In the genomic region with DNA sequence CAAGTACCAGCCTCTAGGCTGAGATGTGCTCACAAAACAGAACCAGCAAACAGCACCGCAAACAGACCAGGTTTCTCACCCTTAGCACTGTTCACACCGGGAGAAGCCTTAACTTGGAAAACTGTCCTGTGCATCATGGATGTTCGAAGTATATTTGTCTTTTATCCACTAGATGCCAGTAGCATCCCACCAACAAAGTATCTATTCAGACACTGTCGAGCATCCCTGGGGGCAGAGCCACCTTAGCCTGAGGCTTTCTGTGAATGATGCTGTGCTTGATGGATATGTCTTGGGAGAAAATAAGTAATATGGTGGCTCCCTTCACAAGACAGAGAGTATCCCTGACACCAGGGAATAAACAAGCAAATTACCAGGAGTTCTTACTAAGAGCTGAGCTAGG, we compare ENCODE assay signal across 8 mouse cellular contexts.
DNase-seq lines count a peak whose midpoint lies in the region; ATAC-seq and TF ChIP-seq lines count a peak whose summit lies in the region.

No protein-coding gene starts in this region.

- ATAC-seq in lung, postnatal 0 days = no peak
- ATAC-seq in hindbrain, embryonic 16.5 days = peak; percentile 91

- no peaks in the 10 kb centered on the region for H3K27me3 ChIP-seq in lung, postnatal 0 days (replicated peaks; ENCODE audit: insufficient read depth, low read length)
- H3K27me3 ChIP-seq in hindbrain, embryonic 16.5 days (replicated peaks; ENCODE audit: control insufficient read depth, insufficient read depth, low read length) = no peaks in the 10 kb centered on the region

- H3K4me2 ChIP-seq in lung, postnatal 0 days (replicated peaks; ENCODE audit: low read depth, low read length) = no peak overlapping the region
- no peak overlapping the region for H3K4me2 ChIP-seq in hindbrain, embryonic 16.5 days (ENCODE audit: low read length)

- no peaks in the 10 kb centered on the region for H3K36me3 ChIP-seq in lung, postnatal 0 days (ENCODE audit: insufficient read depth, low read length)
- 0 out of 2 replicates have a peak, but pooled peaks cover 2% of the 10 kb centered on the region for H3K36me3 ChIP-seq in hindbrain, embryonic 16.5 days (ENCODE audit: control insufficient read depth, insufficient read depth, low read length)

- no peaks in the 10 kb centered on the region for H3K4me1 ChIP-seq in lung, postnatal 0 days (ENCODE audit: insufficient read depth, low read depth, low read length)
- H3K4me1 ChIP-seq in hindbrain, embryonic 16.5 days (ENCODE audit: control insufficient read depth, insufficient read depth, low read depth, low read length) = no peaks in the 10 kb centered on the region

- H3K9ac ChIP-seq in lung, postnatal 0 days (replicated peaks; ENCODE audit: low read depth) = no peak overlapping the region
- no peak overlapping the region for H3K9ac ChIP-seq in hindbrain, embryonic 16.5 days (ENCODE audit: low read depth, low read length)

- H3K9me3 ChIP-seq in lung, postnatal 0 days (ENCODE audit: low read length) = no peaks in the 10 kb centered on the region
- H3K9me3 ChIP-seq in hindbrain, embryonic 16.5 days (ENCODE audit: control insufficient read depth, low read length) = no peaks in the 10 kb centered on the region

- peak; percentile 55 for TF ChIP-seq CTCF in lung, postnatal 0 days (IDR thresholded peaks at IDR 0.05)

- peak; percentile 9 for DNase-seq in adrenal gland, postnatal 14 days
- no peak for DNase-seq in adrenal gland, postnatal 36 days
- no peak for DNase-seq in lung, postnatal 0 days (ENCODE audit: low spot score)
- DNase-seq in lung, adult 18-20 months = no peak
- peak; percentile 46 for DNase-seq in retina, postnatal 7 days (ENCODE audit: low read depth, low spot score)
- no peak for DNase-seq in ovary, postnatal 10 days (ENCODE audit: low spot score)
- no peak for DNase-seq in thymus, postnatal 10 days (ENCODE audit: low spot score in 2 of 2)

- TF ChIP-seq EP300 in lung, postnatal 0 days (IDR thresholded peaks at IDR 0.05) = no peak

- no peak overlapping the region for H3K4me3 ChIP-seq in lung, postnatal 0 days (ENCODE audit: low read depth, low read length)
- no peak overlapping the region for H3K4me3 ChIP-seq in hindbrain, embryonic 16.5 days (ENCODE audit: low read length)

- 81% methylated on average over 4 of the region's 4 CpGs for WGBS in lung, postnatal 0 days
- 70% methylated on average over 4 of the region's 4 CpGs for WGBS in hindbrain, embryonic 16.5 days

- no peak overlapping the region for H3K27ac ChIP-seq in lung, postnatal 0 days (ENCODE audit: low read length)
- H3K27ac ChIP-seq in hindbrain, embryonic 16.5 days (ENCODE audit: low read depth, low read length) = no peak overlapping the region

Comparison
In these comparisons a context has a peak if more than half of its experiments do, and no peak if none do; other contexts are left out.
1. DNase-seq: peak in adrenal gland, postnatal 14 days (single experiment) and retina, postnatal 7 days (single experiment); none in adrenal gland, postnatal 36 days (0 of 2), lung, postnatal 0 days (single experiment), lung, adult 18-20 months (0 of 2), ovary, postnatal 10 days (single experiment) and thymus, postnatal 10 days (0 of 2).